Mouse (Mus musculus) 3134 (cell line): Measurements from ENCODE around the gene Tmbim4.

Experiments used
- DNase-seq: peaks from one replicate; pipeline ENCODE4 v3.0.0-alpha.2; 2011; ENCODE audit warnings: low spot score; ENCODE audit not compliant: insufficient read length; ENCODE audit errors: extremely low read depth

Gene Tmbim4

DNA sequence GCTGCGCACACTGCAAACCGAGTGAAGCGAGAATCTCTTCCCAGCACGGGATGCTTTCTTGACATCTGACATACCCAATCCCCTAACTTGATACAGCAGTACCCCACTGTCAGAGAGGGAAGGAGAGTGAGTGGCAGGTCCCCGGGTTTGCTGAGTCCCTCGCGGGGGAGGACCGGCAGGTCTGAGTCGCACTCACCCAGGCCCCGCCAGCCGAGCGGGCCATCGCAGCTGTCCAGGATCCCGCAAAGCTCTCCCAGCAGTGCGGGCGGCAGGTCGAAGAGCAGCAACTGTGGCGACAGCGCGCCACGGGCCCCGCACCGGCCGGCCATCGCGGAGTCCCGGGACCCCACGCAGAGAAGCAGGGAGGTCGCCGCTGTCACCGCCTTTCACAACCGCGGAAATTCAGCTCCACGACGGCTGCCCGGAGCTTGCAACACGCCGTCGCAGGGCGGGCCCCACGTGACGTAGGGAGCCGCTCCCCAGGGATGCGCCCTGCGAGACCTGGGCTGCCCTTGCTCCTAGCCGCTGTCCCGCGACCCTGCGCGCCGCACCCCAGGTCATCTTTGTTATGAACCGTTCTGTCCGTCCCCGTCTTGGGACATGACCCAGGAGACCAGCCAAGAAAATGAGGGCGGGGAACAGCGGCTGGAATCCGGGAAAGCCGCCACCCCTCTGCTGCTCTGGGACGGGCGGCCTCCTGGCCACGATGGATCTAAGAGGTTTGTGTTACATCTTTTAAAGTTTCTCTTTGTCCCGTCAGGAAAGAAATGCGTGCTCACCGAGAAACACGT is at the start of gene Tmbim4:
Gene Tmbim4, plus strand, starts transcription at position 460 of the 791 bp plus-strand sequence.
- DNase-seq, result peak; percentile 71

DNA sequence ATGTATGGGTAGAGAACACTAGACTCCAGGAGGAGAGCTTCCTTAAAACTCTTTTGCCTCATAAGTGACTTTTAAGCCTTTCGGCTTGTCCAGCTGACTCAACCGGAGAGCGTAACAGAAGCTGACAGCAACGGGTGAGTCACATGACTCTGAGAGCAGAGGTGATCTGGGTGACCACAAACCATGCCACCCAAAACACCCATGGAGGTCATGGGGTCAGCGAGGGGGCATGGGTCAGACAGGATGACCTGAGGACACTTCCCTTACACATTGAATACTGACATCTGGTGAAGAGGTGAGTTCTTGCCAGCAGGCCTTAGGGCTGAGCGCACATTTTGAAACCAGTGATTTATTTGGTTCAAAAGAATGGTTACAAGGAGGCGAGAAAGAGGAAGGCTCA is 49.7 kb upstream of the Tmbim4 start:
- no peak for DNase-seq

DNA sequence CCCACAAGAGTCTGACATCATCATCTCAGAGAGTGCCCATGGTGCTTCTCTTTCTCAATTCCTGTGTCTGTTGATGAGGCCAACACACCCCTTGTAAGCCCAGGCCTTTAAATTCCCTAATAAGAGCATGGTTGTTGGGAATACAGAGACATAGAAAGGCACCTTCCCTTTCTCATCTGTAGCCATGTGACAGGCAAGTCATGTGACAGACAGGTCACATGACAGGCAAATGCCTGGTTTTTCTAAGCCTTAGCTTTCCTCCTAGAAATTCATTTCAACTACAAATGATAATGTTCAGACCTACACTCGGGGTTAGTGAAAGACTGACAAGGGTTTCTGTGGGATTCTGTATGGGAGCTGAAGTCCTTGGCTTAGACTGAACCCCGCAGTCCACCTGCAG is 47.5 kb upstream of the Tmbim4 start:
- DNase-seq, result no peak

DNA sequence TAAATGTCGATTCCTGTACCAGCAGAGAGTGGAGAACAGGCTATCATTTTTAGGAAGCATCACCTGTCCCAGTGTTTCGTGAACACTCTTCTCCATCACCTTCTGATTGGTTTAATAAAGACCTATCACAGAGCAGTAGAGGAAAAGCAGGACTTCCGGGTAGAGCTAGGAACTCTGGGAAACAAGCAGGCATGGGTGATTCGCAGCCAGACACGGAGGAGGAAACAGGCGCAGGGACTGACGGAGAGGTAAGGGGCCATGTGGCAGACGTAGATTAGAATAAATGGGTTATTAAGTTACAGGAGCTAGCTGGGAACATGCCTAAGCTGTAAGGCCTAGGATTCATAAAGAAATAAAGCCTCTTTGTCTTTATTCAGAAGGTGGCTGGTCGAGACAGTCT is 40.9 kb upstream of the Tmbim4 start:
- no peak for DNase-seq

DNA sequence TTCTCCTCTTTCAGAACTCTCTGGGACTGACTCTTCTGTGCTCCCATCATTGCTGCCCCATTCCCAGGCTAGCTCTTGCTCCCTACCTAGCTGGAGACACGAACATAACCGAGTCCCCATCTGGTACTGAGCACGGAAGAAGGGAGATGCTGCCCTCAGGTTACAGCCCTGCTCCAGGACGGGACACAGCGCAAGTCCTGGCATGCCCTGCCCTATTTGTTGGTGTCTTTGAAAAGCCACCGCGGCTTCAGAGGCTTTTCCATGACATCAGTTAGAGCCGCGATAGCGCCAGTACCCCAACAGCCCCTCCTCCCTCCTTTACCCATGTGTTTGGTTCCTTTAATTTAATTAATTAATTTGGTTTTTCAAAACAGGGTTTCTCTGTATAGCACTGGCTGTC is 38.5 kb upstream of the Tmbim4 start:
- DNase-seq, result no peak

DNA sequence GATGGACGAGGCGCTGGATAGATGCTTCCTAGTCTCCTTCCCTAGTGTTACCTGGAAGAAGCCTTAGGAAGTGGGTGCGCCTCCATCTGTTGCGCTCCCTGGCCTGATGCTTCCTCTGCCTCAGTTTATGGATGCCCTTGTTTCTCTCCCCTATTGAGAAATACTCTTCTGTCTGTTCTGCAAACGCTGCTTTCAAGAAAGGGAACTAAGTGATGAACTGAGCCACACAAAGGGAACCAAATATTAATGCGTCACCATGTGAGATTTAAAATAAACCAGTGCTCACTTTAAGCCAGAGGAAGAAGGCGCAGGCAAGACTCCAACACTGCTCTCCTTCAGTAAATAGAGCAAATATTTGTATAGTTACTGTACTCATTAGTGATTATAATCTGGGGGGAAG is 37.9 kb upstream of the Tmbim4 start:
- no peak for DNase-seq

DNA sequence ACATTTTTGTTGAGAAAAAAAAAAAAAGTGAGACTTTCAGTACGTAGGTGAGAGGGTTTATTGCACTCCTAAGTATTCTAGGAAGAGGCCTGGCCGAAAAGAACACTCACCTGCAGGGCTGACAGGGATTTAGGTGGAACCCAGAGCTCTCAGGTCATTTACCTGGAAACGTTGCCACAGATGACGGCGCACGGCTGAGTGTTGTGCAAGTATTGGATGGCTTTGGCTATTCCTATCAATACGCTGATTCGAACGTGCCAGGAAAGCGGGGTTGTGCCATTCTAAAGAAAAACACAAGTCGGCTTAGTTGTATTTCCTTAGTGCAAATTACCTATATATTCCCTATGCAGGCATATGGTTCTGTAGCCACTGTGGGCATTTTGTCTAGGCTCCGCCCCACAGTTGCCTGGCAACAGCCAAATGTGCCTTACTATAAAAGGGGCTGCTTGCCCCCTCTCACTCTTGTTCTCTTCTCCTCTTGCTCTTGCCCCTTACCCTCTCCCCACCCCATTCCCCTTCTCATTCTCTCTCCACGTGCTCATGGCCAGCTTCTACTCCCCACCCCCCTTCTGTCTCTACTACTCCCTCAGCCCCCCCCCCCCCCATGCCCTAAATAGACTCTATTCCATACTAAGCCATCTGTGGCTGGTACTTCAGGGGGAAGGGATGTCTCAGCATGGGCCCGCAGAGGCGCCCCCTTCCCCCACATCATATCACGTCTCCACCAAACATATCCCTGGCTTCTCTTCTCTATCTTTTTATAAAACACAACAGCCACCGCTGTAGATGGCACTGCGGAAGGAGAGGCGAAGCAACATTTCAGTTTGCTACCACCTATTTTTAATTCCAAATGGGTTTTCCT is 36.2 kb upstream of the Tmbim4 start:
- no peak for DNase-seq

DNA sequence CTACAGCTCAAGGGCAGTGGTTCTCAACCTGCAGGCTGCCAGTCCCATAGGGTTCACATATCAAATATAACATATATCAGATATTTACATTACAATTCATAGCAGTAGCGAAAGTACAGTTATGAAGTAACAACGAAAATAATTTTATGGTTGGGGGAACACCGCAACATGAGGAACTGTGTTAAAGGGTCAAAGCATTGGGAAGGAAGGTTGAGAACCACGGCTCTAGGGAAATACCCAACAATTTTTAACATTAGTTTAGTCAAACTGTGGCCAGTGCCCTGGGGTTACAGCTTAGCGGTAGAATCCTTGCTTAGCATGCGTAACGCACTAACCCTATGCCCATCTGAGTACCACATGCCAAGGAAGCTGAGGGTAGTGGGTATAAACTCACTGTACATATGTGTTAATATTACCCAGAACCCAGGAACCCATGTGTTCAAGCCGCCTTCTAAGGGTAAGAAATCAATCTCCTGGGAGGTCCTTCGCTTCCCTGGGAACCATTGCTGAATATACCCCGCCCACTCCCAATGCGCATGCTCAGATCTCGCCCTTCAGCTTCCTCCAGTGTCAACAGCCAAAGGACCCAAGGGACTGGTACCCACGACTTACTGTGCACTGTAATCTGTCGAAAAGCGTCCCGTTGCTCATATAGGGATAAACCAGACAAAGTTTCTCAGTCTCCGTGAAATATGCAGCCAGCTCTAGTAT is 35.4 kb upstream of the Tmbim4 start:
- DNase-seq, result no peak

DNA sequence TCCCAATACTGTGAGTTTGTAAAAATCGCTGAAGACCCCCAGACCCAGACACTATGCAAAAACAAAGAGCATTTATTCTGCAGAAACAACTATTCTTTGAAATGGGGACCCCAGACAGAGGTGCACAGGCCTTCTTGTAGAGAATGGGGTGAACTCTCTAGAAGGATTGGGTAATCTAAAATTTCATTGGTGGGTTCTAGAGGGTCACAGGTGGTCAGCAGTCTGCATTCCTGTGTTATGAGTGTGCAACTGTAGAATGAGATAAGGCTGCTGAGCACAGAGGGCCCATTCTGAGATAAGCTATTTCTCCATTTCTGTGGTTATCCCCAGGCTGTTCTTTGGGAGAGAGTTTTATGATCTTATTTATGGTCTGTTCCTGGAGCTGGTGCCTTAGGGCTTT is 33.3 kb upstream of the Tmbim4 start:
- no peak for DNase-seq

DNA sequence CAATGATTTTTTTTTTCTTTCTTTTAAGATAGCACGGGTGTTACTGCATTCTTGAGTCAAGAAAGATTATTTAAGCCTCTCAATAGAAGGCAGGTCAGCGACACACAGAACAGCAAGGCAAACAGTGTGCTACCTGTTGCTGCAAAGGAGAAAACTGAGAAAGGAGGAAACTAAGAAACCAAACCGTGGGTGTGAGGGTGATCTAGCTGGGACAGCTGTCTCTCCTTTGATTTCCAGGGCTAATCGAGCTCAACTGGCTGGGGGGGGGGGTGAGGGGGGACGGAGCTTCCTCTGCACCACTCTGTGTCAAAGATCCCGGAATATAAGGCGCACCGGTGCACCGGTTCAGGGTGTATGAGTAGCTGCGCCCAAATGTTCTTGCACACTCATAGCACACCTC is 32.3 kb upstream of the Tmbim4 start:
- no peak for DNase-seq

DNA sequence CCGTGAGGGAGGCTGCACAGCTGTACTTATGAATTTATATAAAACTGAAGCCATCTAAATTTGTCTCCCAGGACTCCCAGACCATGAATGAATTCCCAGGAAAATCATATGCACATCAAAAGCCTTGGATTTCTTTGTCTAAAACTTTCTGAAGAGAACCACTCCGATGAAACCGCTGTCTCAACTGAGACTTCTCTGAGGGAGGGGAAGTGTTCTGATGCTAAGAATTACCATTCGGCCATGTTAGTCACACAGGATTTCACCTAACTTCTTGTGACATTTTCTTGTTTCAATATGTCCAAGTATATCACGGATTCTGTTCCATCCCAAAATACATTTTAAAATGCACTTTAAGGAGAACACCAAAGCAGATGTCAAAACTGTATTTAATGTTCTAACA is 31.5 kb upstream of the Tmbim4 start:
- DNase-seq, result no peak

DNA sequence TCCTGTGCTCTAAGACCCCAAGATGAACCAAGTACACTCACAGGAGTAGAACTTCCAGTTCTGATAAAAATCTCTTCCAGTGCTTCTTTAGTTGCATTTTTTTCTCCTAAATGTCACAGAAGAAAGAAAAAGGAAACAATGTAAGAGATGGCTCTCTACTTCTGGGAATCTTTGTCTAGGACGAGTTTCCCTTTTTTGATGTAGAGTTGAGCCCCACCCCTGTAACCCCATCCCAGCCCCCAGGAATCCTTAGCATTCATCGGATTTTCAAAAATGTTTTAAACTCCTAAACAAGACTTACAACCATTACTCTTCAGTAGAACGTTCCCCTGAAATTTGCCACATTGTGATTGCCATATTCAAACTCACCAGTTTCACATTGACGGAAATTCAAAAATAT is 31.1 kb upstream of the Tmbim4 start:
- no peak for DNase-seq

DNA sequence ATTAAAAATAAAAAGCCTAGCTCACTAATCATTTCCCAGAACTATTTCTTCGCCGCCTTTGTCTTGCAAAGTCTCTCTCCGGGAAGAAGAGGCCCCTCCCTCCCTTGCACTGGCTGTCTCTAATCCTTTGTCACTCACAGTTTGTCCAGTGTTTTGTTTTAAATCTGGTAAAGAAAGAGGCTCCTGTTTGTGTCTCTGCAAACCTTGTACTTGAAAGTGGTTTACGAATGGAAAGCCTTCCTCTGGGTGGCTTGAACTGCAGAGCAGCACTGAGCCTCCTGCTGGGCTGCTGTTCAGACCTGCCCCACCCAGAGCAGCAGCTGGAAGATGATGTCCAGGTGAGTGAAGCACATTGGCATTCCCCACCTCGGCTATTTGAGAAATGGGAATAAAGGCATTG is 30.1 kb upstream of the Tmbim4 start:
- DNase-seq, result no peak

DNA sequence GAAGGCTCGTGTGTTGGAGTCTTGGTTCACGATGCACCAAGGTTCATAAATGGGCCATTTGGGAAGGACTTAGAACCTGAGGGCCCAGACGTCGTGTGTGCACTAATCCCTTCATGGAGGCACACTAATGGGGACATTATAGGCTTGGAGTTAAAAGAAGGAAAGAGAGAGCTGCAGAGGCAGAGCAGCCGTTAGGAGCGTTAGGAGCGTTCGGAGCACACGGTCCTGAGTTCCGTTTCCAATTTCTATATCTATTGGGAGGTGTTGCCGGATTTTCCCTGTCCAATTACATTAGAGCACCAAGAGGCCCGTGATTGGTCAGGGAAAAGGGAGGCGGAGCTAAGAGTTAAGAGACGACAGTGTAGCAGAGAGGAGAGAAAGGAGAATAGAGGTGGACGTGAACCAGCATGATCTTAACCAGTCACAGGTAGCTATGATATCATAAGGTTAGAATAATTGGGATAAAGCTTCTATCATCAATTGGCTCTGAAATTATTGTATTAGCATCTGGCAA is 27.1 kb upstream of the Tmbim4 start:
- DNase-seq, result no peak

DNA sequence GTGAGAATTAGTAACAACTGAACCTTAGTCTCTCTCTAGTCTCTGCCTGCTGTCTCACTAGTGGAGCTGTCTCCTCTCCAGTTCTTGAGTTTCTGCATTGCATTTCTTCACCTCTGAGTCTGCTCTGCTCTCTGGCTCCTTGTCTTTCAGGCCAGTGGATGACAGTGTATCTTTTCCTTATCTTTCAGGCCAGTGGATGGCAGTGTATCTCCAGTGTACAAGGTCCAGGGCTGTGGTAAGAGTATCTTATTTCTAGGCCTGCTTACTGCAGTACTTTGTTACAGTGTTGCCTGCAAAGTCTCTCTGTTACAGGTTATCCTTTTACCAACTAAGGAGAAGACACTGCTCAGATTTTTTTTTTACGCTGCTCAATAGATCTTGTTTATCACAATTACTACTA is 18.5 kb upstream of the Tmbim4 start:
- DNase-seq, result no peak

DNA sequence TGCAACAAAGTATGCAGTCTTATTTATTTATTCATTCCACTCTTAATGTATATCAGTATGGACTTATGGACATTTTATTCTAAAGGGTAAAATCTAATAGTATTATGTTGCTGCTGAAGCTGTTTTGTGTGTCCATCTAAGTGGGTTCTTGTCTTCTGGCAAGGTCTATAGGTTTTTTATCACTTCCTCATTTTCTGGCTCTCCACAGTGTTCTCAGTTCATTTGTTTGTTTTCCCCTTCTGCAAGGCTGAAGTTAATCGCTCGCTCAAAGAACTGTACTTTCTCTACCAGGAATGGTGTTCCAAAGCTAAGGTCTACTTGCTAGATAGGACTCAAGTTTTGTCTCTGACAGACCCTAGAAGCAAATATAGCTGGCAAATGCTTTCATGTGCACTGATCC is 18.0 kb upstream of the Tmbim4 start:
- no peak for DNase-seq

DNA sequence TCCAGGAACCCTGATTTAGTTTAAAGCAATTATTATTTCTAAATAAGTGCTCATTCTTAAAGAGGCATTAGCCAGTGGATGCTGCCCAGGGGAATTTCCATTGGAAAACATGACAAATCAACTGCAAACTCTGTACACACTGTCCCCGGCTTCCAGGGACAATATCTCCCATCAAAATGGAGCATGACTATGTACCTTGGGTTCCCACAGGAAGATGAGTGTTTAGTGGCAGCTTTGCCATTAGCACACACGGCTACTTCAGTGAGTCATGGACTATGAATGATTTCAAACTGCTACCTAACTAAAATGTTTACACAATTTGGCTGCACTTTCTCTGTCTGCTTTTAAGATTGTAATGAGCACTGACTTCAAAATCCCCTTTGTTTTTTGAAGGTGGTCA is 12.9 kb upstream of the Tmbim4 start:
- DNase-seq, result no peak

DNA sequence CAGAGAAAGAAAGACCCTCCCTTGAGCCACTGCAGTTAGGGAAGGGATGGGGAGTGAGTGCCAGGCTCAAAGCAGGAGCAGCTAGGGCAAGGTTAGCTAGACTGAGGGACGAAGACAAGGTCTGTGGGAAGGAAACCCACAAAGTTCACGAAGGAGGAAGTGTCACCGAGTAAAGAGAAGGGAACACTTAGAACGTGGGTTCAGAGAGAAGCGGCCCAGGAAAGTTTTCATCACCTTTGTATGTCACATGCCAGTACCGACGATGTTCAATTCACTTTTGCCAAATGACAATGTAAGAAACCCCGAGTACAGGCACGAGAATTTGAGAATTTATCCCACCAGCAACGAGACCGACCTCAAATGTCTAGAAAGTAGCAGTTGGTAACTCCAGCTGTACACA is 12.1 kb upstream of the Tmbim4 start:
- DNase-seq, result no peak

DNA sequence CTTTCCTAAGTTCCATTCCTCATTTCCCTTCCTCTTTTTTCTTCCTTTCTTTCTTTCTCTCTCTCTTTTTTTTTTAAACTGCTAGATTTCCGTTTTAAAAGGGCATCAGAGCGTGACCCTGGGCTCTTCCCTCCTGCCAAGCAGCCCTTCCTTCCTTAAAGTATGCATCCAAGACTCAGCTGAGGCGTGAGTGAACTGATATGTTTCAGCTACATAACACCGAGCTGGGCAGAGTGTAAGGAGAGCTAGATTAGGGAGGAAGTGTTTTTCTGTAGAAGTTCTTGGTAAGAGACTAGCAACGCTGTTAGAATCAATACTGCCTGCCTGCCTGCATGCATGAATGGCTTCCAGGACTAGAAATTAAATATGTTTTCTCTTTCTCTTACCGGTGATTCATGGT is 11.6 kb upstream of the Tmbim4 start:
- DNase-seq, result no peak

DNA sequence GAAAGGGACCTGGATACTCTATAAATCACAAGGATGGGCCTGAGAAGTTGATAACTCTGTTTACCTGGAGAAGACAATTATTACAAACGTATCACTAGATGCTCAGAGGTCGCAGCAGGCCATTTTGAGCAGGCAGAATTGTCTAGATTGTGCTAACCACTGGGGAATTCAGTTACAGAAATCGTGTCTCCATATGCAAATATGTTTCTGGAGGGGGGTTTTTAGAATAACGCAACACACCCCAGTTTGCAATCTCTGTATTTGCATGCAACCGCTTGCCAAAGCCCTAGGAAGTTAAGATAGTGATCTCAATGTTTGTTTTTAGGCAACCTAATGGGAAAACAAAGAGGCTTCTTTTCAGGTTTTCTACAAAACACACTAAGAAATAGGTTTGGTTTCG is 10.2 kb upstream of the Tmbim4 start:
- no peak for DNase-seq

DNA sequence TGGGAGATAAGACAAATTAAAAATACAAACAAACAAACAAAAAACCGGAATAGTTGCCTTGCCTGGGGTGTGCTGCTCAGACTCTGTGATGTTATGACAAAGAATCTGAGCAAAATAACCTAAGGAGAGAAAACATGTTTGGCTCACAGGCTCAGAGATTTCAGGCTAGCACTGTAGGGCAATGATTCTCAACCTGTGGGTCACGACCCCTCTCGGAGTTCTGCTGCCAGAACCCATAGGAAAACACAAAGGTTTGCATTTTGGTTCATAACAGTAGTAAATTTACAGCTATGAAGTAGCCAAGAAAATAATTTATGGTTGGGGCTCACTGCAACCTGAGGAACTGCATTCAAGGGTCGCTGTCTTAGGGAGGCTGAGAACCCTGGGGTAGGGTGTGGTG is 9.1 kb upstream of the Tmbim4 start:
- DNase-seq, result no peak
